Mouse (Mus musculus): ENCODE data around the gene Flii.

GRCm38 (mm10) chr11:60703131-60703530 lies 23.9 kb downstream of the Flii start:
- TF ChIP-seq CTCF (IDR thresholded peaks at IDR 0.05; ENCODE audit: borderline replicate concordance, extremely low read depth, insufficient read depth, insufficient read length): peak; percentile 75
- TF ChIP-seq POLR2A (IDR thresholded peaks at IDR 0.05; ENCODE audit: borderline replicate concordance, extremely low read depth, insufficient read depth, insufficient read length, poor library complexity, severe bottlenecking): no peak

All from brain, embryonic 14.5 days (tissue).